Comparison of ENCODE assay signal across 17 mouse cellular contexts in genomic region chr6:94251358-94251945, GRCm38 (mm10).
"Had no signal": no experiment of that assay in that cellular context is flagged by ENCODE, and none has a peak within 500 bp of the region (broad histone marks: within the 10 kb centered on the region; RNA-seq: fewer than 3 reads in every experiment).

No protein-coding gene starts in this region.

- H3K9me3 ChIP-seq: limb, embryonic 13.5 days; liver, embryonic 15.5 days; midbrain, embryonic 10.5 days; neural tube, embryonic 15.5 days had no signal

- H3K27ac ChIP-seq: layer of hippocampus, adult 2 months; limb, embryonic 13.5 days; liver, embryonic 15.5 days; midbrain, embryonic 10.5 days; neural tube, embryonic 15.5 days had no signal

- H3K4me3 ChIP-seq: layer of hippocampus, adult 2 months; limb, embryonic 13.5 days; liver, embryonic 15.5 days; midbrain, embryonic 10.5 days; myocyte; neural tube, embryonic 15.5 days had no signal

- H3K4me2 ChIP-seq: limb, embryonic 13.5 days; liver, embryonic 15.5 days; lung, embryonic 14.5 days; neural tube, embryonic 15.5 days had no signal

- DNase-seq: kidney, postnatal 10 days; kidney, postnatal 4 days; left cerebral cortex, postnatal 4 days; lung, postnatal 10 days; lung, postnatal 4 days; midbrain, embryonic 14.5 days; right cerebral cortex, postnatal 4 days; spleen, adult 18-20 months; thymus, adult 2 months; thymus, postnatal 25 days had no signal

- H3K27me3 ChIP-seq: limb, embryonic 13.5 days; liver, embryonic 15.5 days; neural tube, embryonic 15.5 days had no signal

- H3K9ac ChIP-seq: limb, embryonic 13.5 days; liver, embryonic 15.5 days; lung, embryonic 14.5 days; neural tube, embryonic 15.5 days had no signal

- H3K36me3 ChIP-seq: limb, embryonic 13.5 days; liver, embryonic 15.5 days; midbrain, embryonic 10.5 days; neural tube, embryonic 15.5 days had no signal
